Mouse (Mus musculus) cerebellum, postnatal 14 days (tissue): ENCODE measurements at regions not wholly inside any gene's neighbourhood (a gene's known extent, or its start where the extent isn't known, plus 50 kb on each side); places are given as distances from the start of the nearest gene placed in this dataset.
A peak's percentile ranks its signal among the peaks of the same experiment; 100 is the strongest.

Experiments
- DNase-seq, 2 experiments: peaks; one replicate each; pipeline ENCODE4 v3.0.0; 2021; ENCODE audit warnings: mixed read lengths in 2 of 2

DNA sequence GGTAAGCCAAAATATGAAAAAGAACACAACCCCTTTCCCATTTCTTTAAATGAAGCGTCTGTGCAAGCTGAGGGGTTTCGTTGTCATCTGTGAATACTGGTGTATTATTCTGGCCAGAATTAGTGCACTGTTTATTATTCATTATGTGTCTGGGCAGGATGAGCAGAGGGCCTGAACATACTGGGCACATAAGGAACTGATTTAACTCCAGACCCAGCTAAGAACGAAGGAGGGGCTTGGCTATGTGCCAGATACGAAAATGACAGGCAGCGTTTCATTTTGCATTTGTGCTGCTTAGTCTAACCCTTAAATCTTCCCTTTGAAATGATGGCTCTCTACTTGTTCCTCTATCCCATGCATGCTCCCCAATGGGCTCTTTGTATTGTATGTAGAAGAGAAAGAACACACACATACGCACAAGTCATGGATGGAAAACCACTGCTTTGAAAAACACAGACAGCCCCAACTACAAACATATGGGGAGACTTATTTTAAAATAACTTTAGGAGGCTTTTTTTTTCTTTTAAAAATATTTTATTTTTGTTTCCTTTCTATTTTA is 213.4 kb upstream of the Dcn start:
- peak; percentile 29 to 43 for DNase-seq

GRCm38 (mm10) chr10:97282416-97282815 is 197.0 kb upstream of the Dcn start:
- DNase-seq, result no peak

DNA sequence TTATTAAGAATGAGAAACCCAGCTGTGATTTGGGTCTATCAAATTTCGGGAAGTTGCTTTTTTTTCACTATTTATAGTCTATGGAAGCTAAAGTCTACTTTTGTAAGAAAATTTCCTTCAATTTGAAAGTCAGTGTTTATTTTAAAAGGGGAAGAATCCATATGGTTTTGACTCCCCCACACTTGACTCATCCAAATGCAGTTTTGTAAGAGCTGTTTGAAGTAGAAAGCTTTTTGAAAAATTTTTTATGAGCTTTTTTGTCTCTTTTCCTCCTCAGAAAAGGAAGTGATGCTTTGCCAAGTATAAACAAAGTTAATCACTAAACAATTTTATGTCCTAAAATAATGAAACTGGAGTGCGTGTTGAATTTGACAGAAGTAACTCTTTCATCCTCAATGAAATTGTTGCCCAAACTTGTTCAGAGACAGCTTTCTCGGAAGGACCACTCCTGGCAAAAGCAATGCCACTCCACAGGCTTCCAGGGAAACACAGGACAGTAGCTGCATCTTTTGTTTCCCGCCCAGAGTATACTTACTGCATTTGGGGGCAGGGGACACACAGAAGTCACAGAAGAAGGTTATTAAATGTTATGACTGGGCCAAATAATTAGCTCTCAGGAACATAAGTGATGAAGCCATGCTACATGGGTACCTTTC is 196.4 kb upstream of the Dcn start:
- DNase-seq, result no peak

DNA sequence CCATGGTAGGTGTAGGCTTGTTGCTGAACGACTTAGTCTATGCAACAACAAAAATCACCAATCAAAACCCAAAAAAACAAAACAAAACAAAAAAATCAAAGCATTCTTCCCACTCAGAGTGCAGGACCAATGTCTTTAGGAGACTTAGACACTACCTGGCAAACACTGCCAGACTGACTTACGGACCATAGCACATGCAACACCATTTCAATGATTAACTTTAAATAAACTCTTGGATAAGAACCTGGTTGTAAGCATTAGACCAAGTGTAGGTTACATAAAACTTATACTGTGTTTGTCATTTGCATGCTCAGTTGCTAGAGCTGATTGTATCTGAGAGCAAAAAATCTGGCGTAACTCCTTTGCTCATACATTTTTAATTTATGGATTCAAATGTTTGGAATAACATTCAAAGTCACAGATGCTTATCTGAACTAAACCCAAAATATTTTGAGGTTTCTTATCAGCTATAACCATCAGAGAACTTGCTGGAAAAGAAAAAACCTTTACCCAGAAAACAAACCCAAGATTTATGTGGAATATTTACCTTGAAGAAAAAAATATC is 174.5 kb upstream of the Dcn start:
- DNase-seq, result no peak

DNA sequence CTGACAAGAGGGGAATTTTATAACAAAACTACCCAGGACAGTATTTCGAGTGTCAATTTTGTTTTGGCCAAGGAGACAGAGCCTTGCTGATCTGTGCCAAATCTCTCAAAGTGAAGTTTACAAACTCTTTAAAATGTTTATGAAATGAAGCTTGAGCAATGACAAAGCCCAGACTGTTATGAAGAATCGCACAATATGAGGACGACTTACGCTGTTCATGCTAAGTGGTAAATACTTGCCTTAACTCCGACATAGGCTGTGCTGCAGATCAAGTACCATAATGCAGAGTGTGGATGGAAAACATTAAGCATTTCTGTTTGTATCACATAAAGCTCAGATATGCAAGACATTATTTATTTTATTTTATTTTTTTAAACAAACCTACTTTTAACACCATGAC is 169.8 kb upstream of the Dcn start:
- DNase-seq, result no peak

DNA sequence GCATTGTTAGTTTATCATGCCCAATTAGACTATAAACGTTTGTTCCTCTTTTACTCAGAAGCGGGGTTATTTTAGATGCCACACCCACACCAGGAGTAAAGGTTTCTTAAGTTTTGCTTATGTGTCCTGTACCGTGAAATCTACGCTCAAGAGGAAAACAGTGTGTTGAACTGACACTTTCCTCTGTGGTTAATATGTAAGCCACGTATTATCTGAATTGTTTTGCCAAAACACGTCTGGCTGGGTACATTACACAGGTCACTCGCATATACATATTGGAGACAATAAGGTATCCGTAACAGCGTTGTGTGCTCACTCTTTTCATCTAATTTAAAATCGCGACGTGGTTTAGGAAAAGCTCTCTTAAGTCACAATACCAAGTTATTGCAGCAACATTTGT is 166.9 kb upstream of the Dcn start:
- DNase-seq, result no peak

GRCm38 (mm10) chr10:97312978-97313377 is 166.4 kb upstream of the Dcn start:
- peak; percentile 99 for DNase-seq

DNA sequence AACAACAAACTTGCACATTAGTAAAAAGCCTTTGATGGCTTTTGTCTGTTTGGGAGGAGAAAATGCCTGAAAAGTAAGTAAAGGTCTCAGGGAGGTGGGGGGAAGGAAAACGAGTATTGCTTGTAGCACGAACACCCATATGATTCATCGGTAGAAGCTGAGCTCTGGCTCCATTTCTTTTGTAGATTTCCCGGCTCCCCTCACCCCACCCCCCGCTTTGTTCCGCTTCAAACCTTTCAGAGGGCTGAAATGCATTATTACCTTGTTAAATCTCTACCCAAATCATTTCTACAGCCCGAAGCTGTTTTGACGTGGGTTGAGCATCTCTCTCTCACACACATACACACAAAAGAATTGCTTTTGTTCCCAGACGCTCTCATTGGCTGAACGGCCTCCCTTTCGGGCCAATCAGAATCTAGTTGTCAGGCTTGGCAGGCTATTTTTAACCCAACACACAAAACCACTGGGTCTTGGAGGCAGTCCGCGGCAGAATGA is 166.0 kb upstream of the Dcn start:
- DNase-seq, result peak; percentile 86 to 94

GRCm38 (mm10) chr10:97332639-97333038 is 146.8 kb upstream of the Dcn start:
- no peak for DNase-seq

GRCm38 (mm10) chr10:97334044-97334443 is 145.4 kb upstream of the Dcn start:
- no peak for DNase-seq

- no peak for DNase-seq
Measured at GRCm38 (mm10) chr10:97334606-97335150, 144.7 kb upstream of the Dcn start.

DNA sequence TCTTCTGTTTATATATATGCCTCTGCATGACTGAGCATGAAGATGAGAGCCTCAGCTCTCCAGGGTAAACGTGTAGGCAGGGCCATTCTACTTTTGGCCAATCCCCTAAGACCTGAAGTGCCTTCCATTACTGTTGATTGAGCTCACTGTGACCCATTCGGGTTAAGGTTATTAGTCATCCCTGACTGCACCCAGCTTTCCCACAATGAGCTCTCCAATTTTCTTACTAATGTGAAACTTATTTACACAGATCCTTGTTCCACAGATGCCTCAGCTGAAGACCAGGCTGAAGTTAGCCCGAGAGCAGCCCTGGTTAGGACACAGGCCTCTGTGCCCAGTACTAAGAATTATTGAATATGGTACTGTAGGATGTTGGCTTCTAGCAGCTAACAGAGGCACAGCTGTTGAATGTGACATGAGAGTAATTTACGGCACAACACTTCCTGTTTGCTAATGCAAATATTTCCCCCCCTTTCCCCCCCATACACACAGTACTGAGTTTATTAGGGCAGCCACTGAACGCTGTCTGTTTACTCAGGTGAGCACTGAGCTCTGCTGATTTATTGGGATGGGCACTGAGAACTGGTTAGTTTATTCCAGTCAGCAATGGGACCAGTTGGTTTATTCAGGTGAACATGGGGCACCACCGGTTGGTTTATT is 141.2 kb upstream of the Dcn start:
- DNase-seq, result no peak

- peak in 1 of 2 experiments; percentile 51 for DNase-seq
Measured at GRCm38 (mm10) chr10:97339866-97340706, 139.3 kb upstream of the Dcn start.

- DNase-seq, result peak; percentile 91 to 92
Measured at GRCm38 (mm10) chr10:97345347-97345746, 134.1 kb upstream of the Dcn start.

- DNase-seq, result no peak
Measured at GRCm38 (mm10) chr10:97346949-97347348, 132.5 kb upstream of the Dcn start.

DNA sequence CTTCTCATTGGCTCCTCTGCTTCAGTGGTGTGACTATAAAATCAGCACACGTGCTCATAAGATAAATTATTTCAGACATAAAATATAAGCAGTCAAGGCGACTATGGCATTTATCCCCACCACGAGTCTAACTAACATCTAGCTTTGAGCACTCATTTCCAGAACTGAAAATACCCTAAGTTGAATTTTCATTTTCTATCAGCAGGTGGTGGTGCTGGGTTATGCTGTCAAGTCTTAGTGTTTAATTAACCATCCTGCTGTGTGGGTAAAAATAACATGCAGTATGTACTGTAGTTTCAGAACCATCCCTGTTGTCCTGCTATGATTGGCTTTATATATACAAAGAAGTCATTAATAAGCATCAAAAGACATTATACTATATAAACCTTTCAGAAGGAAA is 110.8 kb upstream of the Dcn start:
- peak in 1 of 2 experiments; percentile 10 for DNase-seq

GRCm38 (mm10) chr10:97375824-97376223 is 103.6 kb upstream of the Dcn start:
- DNase-seq, result peak; percentile 74 to 75

DNA sequence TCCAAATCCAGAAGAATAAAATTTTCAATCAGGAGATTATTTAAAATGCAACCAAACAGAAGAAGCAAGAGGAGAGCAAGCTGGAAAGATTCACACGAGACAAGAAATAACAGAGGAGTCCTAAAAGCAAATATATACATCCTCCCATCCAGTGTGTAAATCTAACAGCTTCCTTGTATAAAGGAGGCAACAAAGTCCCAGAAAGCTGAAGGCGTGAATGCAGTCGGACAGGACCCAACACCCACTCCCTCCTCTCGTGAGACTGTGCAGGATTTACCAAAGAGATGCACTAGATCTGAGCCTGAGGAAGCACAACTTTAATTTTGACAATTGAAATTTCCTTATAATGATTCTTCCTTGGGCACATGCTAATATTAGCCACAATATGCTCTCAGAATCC is 103.0 kb upstream of the Dcn start:
- no peak for DNase-seq

DNA sequence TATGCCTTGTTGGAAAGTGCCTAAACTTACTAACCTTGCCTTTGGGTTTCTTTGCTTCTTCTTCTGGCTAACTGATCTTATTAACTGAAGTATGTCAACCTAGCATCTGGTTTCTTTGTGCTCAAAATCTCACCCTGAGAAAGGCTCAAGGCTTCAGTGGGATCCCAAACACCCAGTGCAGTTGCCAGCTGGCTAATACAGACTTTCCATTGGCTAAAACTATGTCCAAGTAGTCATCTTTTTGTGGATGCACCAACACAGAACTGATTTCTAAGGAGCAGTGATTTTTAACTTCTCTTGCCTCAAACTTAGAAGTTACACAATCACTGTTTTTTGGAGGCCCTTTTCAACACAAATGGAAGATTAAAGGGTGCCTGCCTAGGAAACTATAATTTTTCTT is 97.8 kb upstream of the Dcn start:
- DNase-seq, result no peak

- DNase-seq, result no peak
Measured at GRCm38 (mm10) chr10:97383881-97384280, 95.5 kb upstream of the Dcn start.

DNA sequence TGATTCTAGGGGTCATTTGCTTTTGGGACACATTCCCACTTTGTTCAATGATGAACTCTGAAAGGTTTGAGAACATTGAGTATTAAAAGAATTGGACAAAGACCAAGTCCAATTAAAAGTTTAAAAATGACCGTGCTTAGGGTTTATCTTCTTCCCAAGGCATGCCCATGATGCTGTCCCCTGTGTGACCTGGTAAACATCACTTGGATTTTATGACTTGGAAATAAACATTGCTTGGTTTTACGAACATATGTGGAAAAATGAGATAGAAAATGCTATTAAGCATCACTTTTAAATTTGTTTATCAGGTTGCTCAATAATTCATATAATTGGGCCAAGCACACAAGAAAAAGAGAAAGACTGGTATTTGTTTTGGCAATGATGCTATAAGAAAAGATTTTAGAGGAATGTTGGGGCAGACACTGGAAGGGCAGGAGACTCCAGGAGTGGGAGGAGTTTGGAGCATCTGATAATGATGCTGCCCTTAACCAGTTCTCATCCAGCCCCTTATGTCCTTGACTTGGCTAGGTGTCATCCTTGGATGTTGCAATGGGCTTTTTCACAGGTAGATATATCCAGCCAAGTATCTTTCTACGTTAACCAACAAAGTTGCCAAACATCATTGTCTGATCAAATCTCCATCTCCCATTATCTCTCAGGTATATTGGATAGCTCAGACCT is 92.1 kb upstream of the Dcn start:
- no peak for DNase-seq
